Mouse (Mus musculus): ENCODE data around the gene Mtf2. TPM values are rescaled to one million over a fixed set of nuclear protein-coding genes. Genes with fewer than 3 reads are reported as not detected.

Gene Mtf2
- polyA plus RNA-seq, 1 experiment from 2014 or later = 52.3 TPM

GRCm38 (mm10) chr5:108100196-108100595, 34.7 kb downstream of the Mtf2 start:
- no peak overlapping the region for H3K9ac ChIP-seq (ENCODE audit: low read depth, low read length)
- no peak for TF ChIP-seq CTCF (IDR thresholded peaks at IDR 0.05; ENCODE audit: low read depth)
- no peaks in the 10 kb centered on the region for H3K9me3 ChIP-seq (ENCODE audit: control insufficient read depth)
- H3K4me1 ChIP-seq (replicated peaks; ENCODE audit: control insufficient read depth, insufficient read depth, low read length) = no peaks in the 10 kb centered on the region
- H3K4me2 ChIP-seq (replicated peaks; ENCODE audit: low read depth) = no peak overlapping the region
- ATAC-seq = no peak
- H3K27ac ChIP-seq (ENCODE audit: low read depth, low read length) = no peak overlapping the region
- H3K36me3 ChIP-seq (ENCODE audit: control insufficient read depth, insufficient read depth) = peaks cover 42% of the 10 kb centered on the region
- H3K4me3 ChIP-seq (ENCODE audit: low read depth, low read length) = no peak overlapping the region
- H3K27me3 ChIP-seq (replicated peaks; ENCODE audit: control insufficient read depth, insufficient read depth, low read length) = no peaks in the 10 kb centered on the region

- no peak for TF ChIP-seq CTCF (IDR thresholded peaks at IDR 0.05; ENCODE audit: low read depth)
- peaks cover 31% of the 10 kb centered on the region for H3K36me3 ChIP-seq (ENCODE audit: control insufficient read depth, insufficient read depth)
- H3K9me3 ChIP-seq (ENCODE audit: control insufficient read depth) = no peaks in the 10 kb centered on the region
- H3K27ac ChIP-seq (ENCODE audit: low read depth, low read length) = no peak overlapping the region
- no peaks in the 10 kb centered on the region for H3K27me3 ChIP-seq (replicated peaks; ENCODE audit: control insufficient read depth, insufficient read depth, low read length)
- H3K4me3 ChIP-seq (ENCODE audit: low read depth, low read length) = no peak overlapping the region
- H3K4me1 ChIP-seq (replicated peaks; ENCODE audit: control insufficient read depth, insufficient read depth, low read length) = no peaks in the 10 kb centered on the region
- no peak for ATAC-seq
- no peak overlapping the region for H3K9ac ChIP-seq (ENCODE audit: low read depth, low read length)
- H3K4me2 ChIP-seq (replicated peaks; ENCODE audit: low read depth) = no peak overlapping the region
- WGBS = 89% methylated on average over 5 of the region's 5 CpGs
These were observed 38.8 kb downstream of the Mtf2 start for GRCm38 (mm10) chr5:108104306-108104705.

- Histone ChIP-seq H3K4me1 (replicated peaks; ENCODE audit: control insufficient read depth, insufficient read depth, low read length) (no peaks in the 10 kb centered on the region), H3K4me3 (ENCODE audit: low read depth, low read length) (no peak overlapping the region), H3K4me2 (replicated peaks; ENCODE audit: low read depth) (no peak overlapping the region), H3K9me3 (ENCODE audit: control insufficient read depth) (no peaks in the 10 kb centered on the region), H3K9ac (ENCODE audit: low read depth, low read length) (no peak overlapping the region), H3K36me3 (ENCODE audit: control insufficient read depth, insufficient read depth) (peaks cover 13% of the 10 kb centered on the region), H3K27me3 (replicated peaks; ENCODE audit: control insufficient read depth, insufficient read depth, low read length) (no peaks in the 10 kb centered on the region), H3K27ac (ENCODE audit: low read depth, low read length) (no peak overlapping the region)
- WGBS = 90% methylated on average over 7 of the region's 7 CpGs
- TF ChIP-seq CTCF (IDR thresholded peaks at IDR 0.05; ENCODE audit: low read depth) = no peak
- no peak for ATAC-seq
These were observed 43.9 kb downstream of the Mtf2 start for GRCm38 (mm10) chr5:108109346-108109745.

- no peaks in the 10 kb centered on the region for H3K4me1 ChIP-seq (replicated peaks; ENCODE audit: control insufficient read depth, insufficient read depth, low read length)
- H3K9me3 ChIP-seq (ENCODE audit: control insufficient read depth) = no peaks in the 10 kb centered on the region
- H3K27me3 ChIP-seq (replicated peaks; ENCODE audit: control insufficient read depth, insufficient read depth, low read length) = no peaks in the 10 kb centered on the region
- WGBS = 92% methylated on average over 4 of the region's 4 CpGs
- no peak for ATAC-seq
- H3K36me3 ChIP-seq (ENCODE audit: control insufficient read depth, insufficient read depth) = no peaks in the 10 kb centered on the region; the same call in 1 of the 2 replicates
- TF ChIP-seq CTCF (IDR thresholded peaks at IDR 0.05; ENCODE audit: low read depth) = no peak
- H3K4me2 ChIP-seq (replicated peaks; ENCODE audit: low read depth) = no peak overlapping the region
- H3K4me3 ChIP-seq (ENCODE audit: low read depth, low read length) = no peak overlapping the region
- H3K9ac ChIP-seq (ENCODE audit: low read depth, low read length) = no peak overlapping the region
- no peak overlapping the region for H3K27ac ChIP-seq (ENCODE audit: low read depth, low read length)
These were observed 52.2 kb downstream of the Mtf2 start for GRCm38 (mm10) chr5:108117693-108118092.

GRCm38 (mm10) chr5:108120221-108120900, 54.9 kb downstream of the Mtf2 start:
- ATAC-seq = no peak
- TF ChIP-seq CTCF (IDR thresholded peaks at IDR 0.05; ENCODE audit: low read depth) = no peak
- H3K27ac ChIP-seq (ENCODE audit: low read depth, low read length) = no peak overlapping the region
- H3K4me3 ChIP-seq (ENCODE audit: low read depth, low read length) = no peak overlapping the region
- WGBS = 88% methylated on average over 9 of the region's 9 CpGs
- no peaks in the 10 kb centered on the region for H3K9me3 ChIP-seq (ENCODE audit: control insufficient read depth)
- no peaks in the 10 kb centered on the region for H3K4me1 ChIP-seq (replicated peaks; ENCODE audit: control insufficient read depth, insufficient read depth, low read length)
- H3K36me3 ChIP-seq (ENCODE audit: control insufficient read depth, insufficient read depth) = peaks cover 7% of the 10 kb centered on the region
- H3K4me2 ChIP-seq (replicated peaks; ENCODE audit: low read depth) = no peak overlapping the region
- H3K9ac ChIP-seq (ENCODE audit: low read depth, low read length) = no peak overlapping the region
- H3K27me3 ChIP-seq (replicated peaks; ENCODE audit: control insufficient read depth, insufficient read depth, low read length) = no peaks in the 10 kb centered on the region

- ATAC-seq = peak; percentile 40
- peak overlapping the region; percentile 90 for H3K4me2 ChIP-seq (replicated peaks; ENCODE audit: low read depth)
- H3K4me1 ChIP-seq (replicated peaks; ENCODE audit: control insufficient read depth, insufficient read depth, low read length) = no peaks in the 10 kb centered on the region
- peak overlapping the region; percentile 85 for H3K4me3 ChIP-seq (ENCODE audit: low read depth, low read length)
- no peak for TF ChIP-seq CTCF (IDR thresholded peaks at IDR 0.05; ENCODE audit: low read depth)
- H3K9ac ChIP-seq (ENCODE audit: low read depth, low read length) = peak overlapping the region; percentile 78
- no peaks in the 10 kb centered on the region for H3K27me3 ChIP-seq (replicated peaks; ENCODE audit: control insufficient read depth, insufficient read depth, low read length)
- H3K9me3 ChIP-seq (ENCODE audit: control insufficient read depth) = no peaks in the 10 kb centered on the region
- H3K36me3 ChIP-seq (ENCODE audit: control insufficient read depth, insufficient read depth) = peaks cover 8% of the 10 kb centered on the region
- WGBS = under 1% methylated on average over 32 of the region's 32 CpGs
- H3K27ac ChIP-seq (ENCODE audit: low read depth, low read length) = peak overlapping the region; percentile 94
These were observed 66.5 kb downstream of the Mtf2 start for GRCm38 (mm10) chr5:108131849-108132440.
